8 mouse cellular contexts compared by ENCODE assay signal in the genomic region with DNA sequence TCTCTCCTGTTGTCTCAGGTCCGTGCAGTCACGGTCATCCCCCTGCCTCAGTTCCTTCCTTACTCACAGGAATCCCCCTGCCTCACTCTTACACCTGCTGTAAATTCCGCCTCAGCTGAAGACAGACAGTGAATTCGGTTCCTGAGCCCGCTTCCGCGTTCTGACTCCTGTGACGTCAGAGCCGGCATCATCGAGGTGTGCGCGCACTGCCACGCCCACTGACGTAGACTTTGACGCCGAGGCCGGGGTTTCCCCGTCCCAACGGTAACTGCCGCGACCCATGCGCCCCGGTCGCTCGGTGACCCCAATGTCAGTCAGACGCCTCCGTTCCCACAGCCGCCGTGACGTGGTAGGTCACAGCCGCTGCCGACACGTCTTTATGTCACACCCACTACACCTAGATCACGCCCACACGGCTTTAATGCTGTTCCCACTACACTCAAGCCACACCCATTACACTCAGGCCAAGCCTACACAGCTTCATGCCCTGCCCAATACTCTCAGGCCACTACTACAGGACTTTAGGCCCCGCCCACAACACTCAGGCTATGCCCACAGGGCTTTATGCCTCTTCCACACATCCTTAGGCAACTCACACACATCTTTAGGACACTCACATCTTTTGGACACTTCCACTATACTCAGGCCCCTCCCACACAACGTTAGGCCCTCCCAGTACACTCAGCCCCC.
A peak's percentile ranks its signal among the peaks of the same experiment; 100 is the strongest.
DNase-seq lines count a peak whose midpoint lies in the region; ATAC-seq and TF ChIP-seq lines count a peak whose summit lies in the region.

No protein-coding gene starts in this region.

- no peak for TF ChIP-seq CTCF in MEL (IDR thresholded peaks at IDR 0.05 in 2 of 3, conservative IDR thresholded peaks at IDR 0.05 in 1 of 3; ENCODE audit: control insufficient read depth in 1 of 3, insufficient read depth in 1 of 3, low read depth in 2 of 3, low read length in 3 of 3, poor library complexity in 1 of 3, severe bottlenecking in 1 of 3)

- WGBS in forebrain, embryonic 11.5 days = under 1% methylated on average over 37 of the region's 37 CpGs
- WGBS in hindbrain, embryonic 10.5 days = under 1% methylated on average over 37 of the region's 37 CpGs

- no peaks in the 10 kb centered on the region for H3K27me3 ChIP-seq in MEL (ENCODE audit: control insufficient read depth in 1 of 2, insufficient read depth in 2 of 2, low read length in 2 of 2)
- no peaks in the 10 kb centered on the region for H3K27me3 ChIP-seq in forebrain, embryonic 11.5 days (ENCODE audit: control insufficient read depth, insufficient read depth, low read length)
- no peaks in the 10 kb centered on the region for H3K27me3 ChIP-seq in hindbrain, embryonic 10.5 days (ENCODE audit: insufficient read depth, poor library complexity, severe bottlenecking)

- ATAC-seq in forebrain, embryonic 11.5 days (replicated peaks; ENCODE audit: low FRiP score) = peak; percentile 77

- peak overlapping the region; percentile 59 for H3K4me2 ChIP-seq in forebrain, embryonic 11.5 days (ENCODE audit: low read depth, low read length, severe bottlenecking)

- H3K4me3 ChIP-seq in MEL (ENCODE audit: control insufficient read depth in 1 of 2, insufficient read depth in 1 of 2, low read depth in 2 of 2, low read length in 2 of 2) = peak overlapping the region; percentile 80 to 88
- peak overlapping the region; percentile 61 for H3K4me3 ChIP-seq in forebrain, embryonic 11.5 days (ENCODE audit: low read depth, low read length)
- H3K4me3 ChIP-seq in hindbrain, embryonic 10.5 days = peak overlapping the region; percentile 71

- peak; percentile 94 for DNase-seq in MEL (ENCODE audit: low read depth, low spot score)
- DNase-seq in c-Kit-positive CD71-positive TER-119-negative erythroid progenitor cells, embryonic 14.5 days (ENCODE audit: low read depth) = peak; percentile 84
- peak; percentile 93 for DNase-seq in forebrain, embryonic 11.5 days (ENCODE audit: low spot score)
- peak; percentile 91 for DNase-seq in hindbrain, embryonic 10.5 days (ENCODE audit: low spot score)
- DNase-seq in layer of hippocampus, adult 9-10 months (ENCODE audit: low spot score) = peak; percentile 87
- peak; percentile 92 for DNase-seq in lung, postnatal 14 days
- DNase-seq in retina, adult 2 months (ENCODE audit: low read depth, low spot score) = peak; percentile 91
- peak; percentile 90 to 92 for DNase-seq in thymus, postnatal 36 days

- TF ChIP-seq POLR2A in MEL (IDR thresholded peaks at IDR 0.05; ENCODE audit: control insufficient read depth in 1 of 2, insufficient read depth in 1 of 2, low read depth in 1 of 2, low read length in 2 of 2, poor library complexity in 1 of 2) = no peak; a peak in 1 of 4 replicates

- peaks cover 0 to 7% of the 10 kb centered on the region in 2 experiments; a peak in 2 of 4 replicates for H3K36me3 ChIP-seq in MEL (ENCODE audit: control insufficient read depth in 1 of 2, insufficient read depth in 2 of 2, low read length in 2 of 2)
- H3K36me3 ChIP-seq in forebrain, embryonic 11.5 days (ENCODE audit: control insufficient read depth, insufficient read depth, low read length) = no peaks in the 10 kb centered on the region
- H3K36me3 ChIP-seq in hindbrain, embryonic 10.5 days = no peaks in the 10 kb centered on the region

- H3K27ac ChIP-seq in MEL (ENCODE audit: control insufficient read depth, low read depth, low read length) = peak overlapping the region; percentile 92
- peak overlapping the region; percentile 92 for H3K27ac ChIP-seq in forebrain, embryonic 11.5 days (ENCODE audit: low read depth, low read length)
- peak overlapping the region; percentile 96 for H3K27ac ChIP-seq in hindbrain, embryonic 10.5 days

- no peak for TF ChIP-seq EP300 in MEL (IDR thresholded peaks at IDR 0.05; ENCODE audit: low read depth in 1 of 2, low read length in 2 of 2)

- H3K9me3 ChIP-seq in MEL (replicated peaks; ENCODE audit: insufficient read depth, low read length) = no peaks in the 10 kb centered on the region
- H3K9me3 ChIP-seq in forebrain, embryonic 11.5 days (ENCODE audit: control insufficient read depth, low read length) = peaks cover 2% of the 10 kb centered on the region; the same call in 1 of the 2 replicates
- H3K9me3 ChIP-seq in hindbrain, embryonic 10.5 days = peaks cover 19% of the 10 kb centered on the region

- no peaks in the 10 kb centered on the region; the same call in 1 of the 2 replicates for H3K79me2 ChIP-seq in MEL (ENCODE audit: control insufficient read depth, insufficient read depth, low read length, poor library complexity)

- peak overlapping the region; percentile 79 for H3K9ac ChIP-seq in MEL (ENCODE audit: control insufficient read depth, low read depth, low read length, poor library complexity, severe bottlenecking)
- H3K9ac ChIP-seq in forebrain, embryonic 11.5 days (ENCODE audit: low read length) = peak overlapping the region; percentile 74

- no peak for TF ChIP-seq RAD21 in MEL (IDR thresholded peaks at IDR 0.05; ENCODE audit: low read depth, low read length)

- H3K4me1 ChIP-seq in MEL (ENCODE audit: control insufficient read depth in 1 of 2, insufficient read depth in 2 of 2, low read length in 2 of 2) = peaks cover 0 to 6% of the 10 kb centered on the region in 2 experiments; a peak in 1 of 4 replicates
- no peaks in the 10 kb centered on the region for H3K4me1 ChIP-seq in forebrain, embryonic 11.5 days (replicated peaks; ENCODE audit: control insufficient read depth, insufficient read depth, low read length)
- H3K4me1 ChIP-seq in hindbrain, embryonic 10.5 days (replicated peaks) = peaks cover 8% of the 10 kb centered on the region; the same call in 1 of the 2 replicates

TF ChIP-seq in MEL, 35 proteins besides CTCF, POLR2A, EP300 and RAD21:
- TF ChIP-seq UBTF (IDR thresholded peaks at IDR 0.05; ENCODE audit: borderline replicate concordance, insufficient read depth, low read depth, low read length) (no peak), MAX (IDR thresholded peaks at IDR 0.05; ENCODE audit: low read length) (peak; percentile 45), ELF1 (IDR thresholded peaks at IDR 0.05; ENCODE audit: low read depth, low read length) (peak; percentile 95), ZMIZ1 (IDR thresholded peaks at IDR 0.05; ENCODE audit: low read depth, low read length) (no peak), MYB (IDR thresholded peaks at IDR 0.05; ENCODE audit: low read depth, low read length) (peak; percentile 78), CHD1 (IDR thresholded peaks at IDR 0.05; ENCODE audit: low read depth, low read length) (no peak), ETS1 (IDR thresholded peaks at IDR 0.05; ENCODE audit: low read depth, low read length) (peak; percentile 70)

Comparison
In these comparisons a context has a peak if more than half of its experiments do, and no peak if none do; other contexts are left out.
1. Peak in every context shown above with its lines: DNase-seq, ATAC-seq, H3K4me3 ChIP-seq and H3K27ac ChIP-seq.